Mouse (Mus musculus): ENCODE results near the gene Hoxa10. TPM values are rescaled to one million over a fixed set of nuclear protein-coding genes. Genes with fewer than 3 reads are reported as not detected.

Gene Hoxa10
- polyA plus RNA-seq, 1 experiment from 2014 or later: 0.05 TPM

DNA sequence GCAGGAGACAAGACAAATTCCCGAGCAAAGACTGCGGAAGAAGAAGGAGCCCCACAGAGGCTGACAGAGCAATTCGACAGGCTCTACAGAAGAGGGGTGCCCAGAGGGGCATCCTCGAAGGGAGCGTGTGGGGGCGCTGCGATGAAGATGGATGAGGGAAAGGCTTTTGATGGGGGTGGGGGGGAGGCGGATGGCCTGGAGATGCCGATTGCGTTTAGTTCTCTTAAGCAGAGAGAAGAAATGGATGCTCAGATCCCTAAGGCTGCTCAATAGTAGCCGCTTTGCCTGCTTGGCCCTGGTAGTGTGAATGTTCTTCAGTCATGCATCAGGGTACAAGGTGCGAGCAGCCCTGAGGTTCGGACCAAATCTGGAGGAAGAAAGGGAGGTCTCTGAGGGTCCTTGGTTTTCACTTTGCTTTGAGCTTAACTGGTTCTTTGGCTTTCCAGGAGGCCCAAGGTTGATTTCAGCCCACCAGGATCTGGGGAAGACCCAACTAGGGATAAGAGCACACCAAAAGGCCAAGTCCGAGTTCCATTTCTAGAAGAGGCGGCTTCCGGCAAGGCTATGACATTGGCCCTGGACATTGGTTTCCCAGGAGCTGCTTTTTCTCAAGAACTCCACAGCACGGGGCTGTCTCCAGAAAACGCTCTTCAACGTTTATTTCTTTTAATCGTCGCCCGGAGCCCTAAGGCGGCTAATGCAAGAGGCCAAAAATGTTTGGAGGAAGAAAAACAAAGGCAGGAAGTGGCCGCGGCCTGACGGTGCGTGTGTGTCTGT lies 8.2 kb upstream of the Hoxa10 start:
- Histone ChIP-seq H3K9ac (ENCODE audit: low read depth, low read length) (no peak overlapping the region), H3K9me3 (replicated peaks; ENCODE audit: control insufficient read depth, low read length) (no peaks in the 10 kb centered on the region), H3K4me2 (ENCODE audit: low read depth, low read length) (no peak overlapping the region), H3K4me1 (ENCODE audit: control insufficient read depth, low read depth, low read length) (no peaks in the 10 kb centered on the region; the same call in 1 of the 2 replicates), H3K36me3 (ENCODE audit: control insufficient read depth, insufficient read depth) (no peaks in the 10 kb centered on the region), H3K27me3 (ENCODE audit: control insufficient read depth, insufficient read depth, low read depth, low read length) (peaks cover 98% of the 10 kb centered on the region), H3K4me3 (ENCODE audit: low read depth, low read length) (no peak overlapping the region), H3K27ac (ENCODE audit: low read length) (no peak overlapping the region)
- no peak for ATAC-seq (ENCODE audit: low read depth)
- 1% methylated on average over 27 of the region's 27 CpGs for WGBS (ENCODE audit: insufficient replicate concordance)

DNA sequence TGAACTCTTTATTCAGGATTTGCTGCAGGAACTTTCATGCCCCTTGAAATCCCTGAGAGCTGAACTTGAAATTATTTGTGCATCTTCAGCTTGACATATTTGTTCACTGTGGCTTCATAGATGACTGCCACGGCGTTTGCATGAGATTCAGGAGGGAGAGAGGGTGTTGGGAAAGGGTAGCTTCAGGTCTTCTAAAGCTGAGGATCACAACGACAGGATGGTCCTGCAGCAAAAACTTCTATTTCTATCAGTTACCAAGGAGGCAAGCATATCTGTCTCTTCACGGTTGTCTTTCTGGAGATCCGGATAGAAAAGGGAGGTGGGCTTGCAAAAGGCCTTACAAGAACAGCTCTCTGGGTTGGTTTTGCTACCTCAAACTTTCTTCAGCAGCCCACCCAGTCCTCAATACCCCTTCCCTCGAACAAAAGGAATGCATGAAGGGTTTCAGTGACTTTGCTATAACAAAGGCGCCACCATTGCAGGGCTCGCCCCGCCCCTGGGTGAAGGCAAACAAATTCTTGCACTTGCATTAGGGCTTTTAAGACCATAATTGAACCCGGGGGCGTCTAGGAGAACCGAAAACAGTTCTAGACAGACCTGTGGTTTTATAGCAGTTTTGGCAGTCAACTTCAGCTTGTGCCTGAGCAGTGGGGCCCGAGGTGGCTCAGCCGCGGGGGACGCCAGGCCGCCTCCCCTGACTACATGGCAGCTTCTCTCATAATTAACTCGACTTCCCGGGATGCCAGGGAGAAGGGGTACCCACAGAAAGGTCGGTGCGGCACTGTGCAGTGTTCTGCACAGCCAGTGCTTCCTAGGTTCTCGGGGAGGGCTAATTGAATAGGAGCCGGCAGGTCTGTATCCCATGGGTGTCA lies 7.3 kb upstream of the Hoxa10 start:
- no peaks in the 10 kb centered on the region; the same call in 1 of the 2 replicates for H3K4me1 ChIP-seq (ENCODE audit: control insufficient read depth, low read depth, low read length)
- H3K9ac ChIP-seq (ENCODE audit: low read depth, low read length): no peak overlapping the region
- ATAC-seq (ENCODE audit: low read depth): no peak
- WGBS (ENCODE audit: insufficient replicate concordance): 2% methylated on average over 23 of the region's 23 CpGs
- peaks cover 98% of the 10 kb centered on the region for H3K27me3 ChIP-seq (ENCODE audit: control insufficient read depth, insufficient read depth, low read depth, low read length)
- H3K9me3 ChIP-seq (replicated peaks; ENCODE audit: control insufficient read depth, low read length): no peaks in the 10 kb centered on the region
- H3K4me2 ChIP-seq (ENCODE audit: low read depth, low read length): no peak overlapping the region
- H3K36me3 ChIP-seq (ENCODE audit: control insufficient read depth, insufficient read depth): no peaks in the 10 kb centered on the region
- no peak overlapping the region for H3K27ac ChIP-seq (ENCODE audit: low read length)
- H3K4me3 ChIP-seq (ENCODE audit: low read depth, low read length): no peak overlapping the region

DNA sequence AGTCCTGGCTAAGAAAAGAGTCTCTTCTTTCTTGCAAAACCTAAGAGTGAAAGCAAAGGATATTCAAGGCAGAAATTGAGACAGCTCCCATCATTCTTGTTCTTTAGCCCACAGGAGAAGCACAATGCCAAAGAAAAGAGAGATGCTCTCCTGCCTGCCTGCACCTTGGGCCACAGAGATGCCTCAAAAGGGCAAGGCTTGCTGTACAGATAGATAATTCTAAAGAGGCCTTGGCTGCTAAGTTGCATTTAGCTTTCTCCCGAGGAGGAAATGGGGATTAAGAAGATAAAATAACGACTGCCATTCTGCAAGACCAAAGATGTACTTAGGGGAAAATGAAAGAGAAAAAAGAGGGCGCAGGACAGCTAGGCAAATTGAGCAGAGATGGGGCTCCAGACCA lies 6.3 kb upstream of the Hoxa10 start:
- no peaks in the 10 kb centered on the region; the same call in 1 of the 2 replicates for H3K4me1 ChIP-seq (ENCODE audit: control insufficient read depth, low read depth, low read length)
- H3K9me3 ChIP-seq (replicated peaks; ENCODE audit: control insufficient read depth, low read length): no peaks in the 10 kb centered on the region
- H3K9ac ChIP-seq (ENCODE audit: low read depth, low read length): no peak overlapping the region
- no peak overlapping the region for H3K4me2 ChIP-seq (ENCODE audit: low read depth, low read length)
- peaks cover 98% of the 10 kb centered on the region for H3K27me3 ChIP-seq (ENCODE audit: control insufficient read depth, insufficient read depth, low read depth, low read length)
- no peak overlapping the region for H3K4me3 ChIP-seq (ENCODE audit: low read depth, low read length)
- H3K27ac ChIP-seq (ENCODE audit: low read length): no peak overlapping the region
- 1% methylated on average over 3 of the region's 3 CpGs for WGBS (ENCODE audit: insufficient replicate concordance)
- ATAC-seq (ENCODE audit: low read depth): no peak
- H3K36me3 ChIP-seq (ENCODE audit: control insufficient read depth, insufficient read depth): no peaks in the 10 kb centered on the region

DNA sequence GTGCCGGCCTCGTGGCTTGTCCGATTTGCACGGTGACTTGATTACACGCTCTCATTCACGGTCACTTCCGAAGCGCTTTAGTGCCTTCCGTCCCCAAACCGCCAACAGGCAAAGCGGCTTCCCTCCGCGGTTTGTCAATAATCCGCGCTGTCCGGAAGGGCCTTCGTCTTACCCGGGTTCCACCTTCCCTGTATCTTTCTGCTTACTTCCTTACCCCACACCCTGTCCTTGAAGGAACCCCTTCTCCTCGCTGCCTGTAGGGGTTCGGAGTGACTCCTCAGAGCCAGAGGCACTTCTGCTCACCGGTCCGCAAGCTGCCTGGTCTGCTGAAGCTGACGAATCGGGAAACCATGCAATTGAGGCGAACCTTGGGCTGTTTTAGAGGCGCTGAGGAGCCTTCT lies 5.7 kb upstream of the Hoxa10 start:
- Histone ChIP-seq H3K4me2 (ENCODE audit: low read depth, low read length) (no peak overlapping the region), H3K9me3 (replicated peaks; ENCODE audit: control insufficient read depth, low read length) (no peaks in the 10 kb centered on the region), H3K27me3 (ENCODE audit: control insufficient read depth, insufficient read depth, low read depth, low read length) (peaks cover 98% of the 10 kb centered on the region), H3K9ac (ENCODE audit: low read depth, low read length) (no peak overlapping the region), H3K27ac (ENCODE audit: low read length) (no peak overlapping the region), H3K4me1 (ENCODE audit: control insufficient read depth, low read depth, low read length) (no peaks in the 10 kb centered on the region; the same call in 1 of the 2 replicates), H3K36me3 (ENCODE audit: control insufficient read depth, insufficient read depth) (no peaks in the 10 kb centered on the region), H3K4me3 (ENCODE audit: low read depth, low read length) (no peak overlapping the region)
- ATAC-seq (ENCODE audit: low read depth): no peak
- WGBS (ENCODE audit: insufficient replicate concordance): 1% methylated on average over 26 of the region's 26 CpGs

DNA sequence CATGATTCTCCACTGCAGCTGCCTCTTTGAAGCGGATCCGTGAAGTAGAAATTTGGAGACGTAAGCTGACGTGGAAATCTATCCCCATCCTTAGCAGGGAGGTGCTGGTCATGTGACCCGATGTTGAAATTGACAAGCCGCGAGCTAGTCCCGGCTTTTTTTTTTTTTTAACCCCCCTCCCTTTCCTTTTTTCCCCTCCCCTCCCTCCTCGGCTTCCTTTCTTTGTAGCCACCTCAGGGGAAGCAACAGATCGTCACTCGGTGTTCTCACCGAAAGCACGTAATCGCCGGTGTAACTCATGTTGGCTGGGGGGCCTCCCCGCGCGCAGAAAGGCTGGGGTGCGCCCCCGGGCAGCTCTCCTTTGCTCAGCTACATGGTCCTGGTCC lies 5.1 kb upstream of the Hoxa10 start, which contains the start of gene Hoxa11:
TSS of gene Hoxa11 (minus strand) at position 54 of the 386 bp plus-strand sequence.
- H3K27ac ChIP-seq (ENCODE audit: low read length): no peak within 1 kb of the TSS
- H3K9me3 ChIP-seq (replicated peaks; ENCODE audit: control insufficient read depth, low read length): no peaks in the 10 kb centered on the region
- H3K36me3 ChIP-seq (ENCODE audit: control insufficient read depth, insufficient read depth): no peaks in the 10 kb centered on the region
- H3K4me3 ChIP-seq (ENCODE audit: low read depth, low read length): no peak within 1 kb of the TSS
- no peak within 1 kb of the TSS for H3K4me2 ChIP-seq (ENCODE audit: low read depth, low read length)
- peaks cover 98% of the 10 kb centered on the region for H3K27me3 ChIP-seq (ENCODE audit: control insufficient read depth, insufficient read depth, low read depth, low read length)
- H3K9ac ChIP-seq (ENCODE audit: low read depth, low read length): no peak within 1 kb of the TSS
- 1% methylated on average over 20 of the region's 20 CpGs for WGBS (ENCODE audit: insufficient replicate concordance)
- no peaks in the 10 kb centered on the region; the same call in 1 of the 2 replicates for H3K4me1 ChIP-seq (ENCODE audit: control insufficient read depth, low read depth, low read length)
- no peak for ATAC-seq (ENCODE audit: low read depth)

- Histone ChIP-seq H3K4me2 (ENCODE audit: low read depth, low read length) (no peak overlapping the region), H3K27me3 (ENCODE audit: control insufficient read depth, insufficient read depth, low read depth, low read length) (peaks cover 98% of the 10 kb centered on the region), H3K36me3 (ENCODE audit: control insufficient read depth, insufficient read depth) (no peaks in the 10 kb centered on the region), H3K4me3 (ENCODE audit: low read depth, low read length) (no peak overlapping the region), H3K27ac (ENCODE audit: low read length) (no peak overlapping the region), H3K9me3 (replicated peaks; ENCODE audit: control insufficient read depth, low read length) (no peaks in the 10 kb centered on the region), H3K4me1 (ENCODE audit: control insufficient read depth, low read depth, low read length) (no peaks in the 10 kb centered on the region; the same call in none of the 2 replicates), H3K9ac (ENCODE audit: low read depth, low read length) (no peak overlapping the region)
- no peak for ATAC-seq (ENCODE audit: low read depth)
- WGBS (ENCODE audit: insufficient replicate concordance): under 1% methylated on average over 71 of the region's 71 CpGs
These were observed 4.5 kb upstream of the Hoxa10 start for GRCm38 (mm10) chr6:52245040-52245756.

- Histone ChIP-seq H3K36me3 (ENCODE audit: control insufficient read depth, insufficient read depth) (no peaks in the 10 kb centered on the region), H3K9ac (ENCODE audit: low read depth, low read length) (no peak overlapping the region), H3K4me2 (ENCODE audit: low read depth, low read length) (no peak overlapping the region), H3K4me3 (ENCODE audit: low read depth, low read length) (no peak overlapping the region), H3K9me3 (replicated peaks; ENCODE audit: control insufficient read depth, low read length) (no peaks in the 10 kb centered on the region), H3K4me1 (ENCODE audit: control insufficient read depth, low read depth, low read length) (no peaks in the 10 kb centered on the region; the same call in none of the 2 replicates), H3K27me3 (ENCODE audit: control insufficient read depth, insufficient read depth, low read depth, low read length) (peaks cover 98% of the 10 kb centered on the region), H3K27ac (ENCODE audit: low read length) (no peak overlapping the region)
- WGBS (ENCODE audit: insufficient replicate concordance): 1% methylated on average over 23 of the region's 23 CpGs
- ATAC-seq (ENCODE audit: low read depth): no peak
These were observed 3.9 kb upstream of the Hoxa10 start for GRCm38 (mm10) chr6:52244471-52245039.

DNA sequence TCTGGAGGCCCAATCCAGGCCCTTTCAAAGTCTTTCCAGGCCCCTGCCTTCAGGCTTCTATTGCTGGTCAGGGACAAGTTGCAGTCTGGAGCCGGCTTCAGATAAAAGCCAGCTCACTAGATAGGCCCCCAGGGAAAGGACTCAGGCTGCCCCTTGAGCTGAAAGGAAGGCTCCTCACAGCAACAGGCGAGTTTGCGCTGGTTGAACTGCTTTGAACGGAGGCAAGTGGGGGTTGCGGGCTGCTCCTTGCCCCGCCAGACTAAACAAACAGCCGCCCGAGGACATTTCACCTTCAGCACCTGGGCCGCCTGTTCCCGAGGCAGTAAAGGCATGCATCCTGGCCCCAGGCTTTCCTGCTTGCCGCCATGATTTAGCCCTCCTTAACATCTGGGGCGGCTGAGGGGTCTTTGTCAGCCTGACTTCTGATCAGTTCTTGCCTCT lies 3.0 kb upstream of the Hoxa10 start:
- no peak for ATAC-seq (ENCODE audit: low read depth)
- WGBS (ENCODE audit: insufficient replicate concordance): 4% methylated on average over 12 of the region's 12 CpGs
- Histone ChIP-seq H3K9ac (ENCODE audit: low read depth, low read length) (no peak overlapping the region), H3K27ac (ENCODE audit: low read length) (no peak overlapping the region), H3K4me3 (ENCODE audit: low read depth, low read length) (no peak overlapping the region), H3K4me1 (ENCODE audit: control insufficient read depth, low read depth, low read length) (no peaks in the 10 kb centered on the region; the same call in none of the 2 replicates), H3K9me3 (replicated peaks; ENCODE audit: control insufficient read depth, low read length) (no peaks in the 10 kb centered on the region), H3K4me2 (ENCODE audit: low read depth, low read length) (no peak overlapping the region), H3K27me3 (ENCODE audit: control insufficient read depth, insufficient read depth, low read depth, low read length) (peaks cover 96% of the 10 kb centered on the region), H3K36me3 (ENCODE audit: control insufficient read depth, insufficient read depth) (no peaks in the 10 kb centered on the region)

All from liver, embryonic 16.5 days (tissue).